Mouse (Mus musculus) heart, adult 18-20 months (tissue): ENCODE results near the gene Prkce. TPM values are rescaled to one million over a fixed set of nuclear protein-coding genes. Genes with fewer than 3 reads are reported as not detected.

ENCODE experiments used
- DNase-seq, 2 experiments: peaks; one replicate each; pipeline ENCODE4 v3.0.0; 2021 to 2022; ENCODE audit warnings: mixed read lengths in 1 of 2
- total RNA-seq, 2 experiments: library from RNA; stranded (reverse); gene quantifications; 2 replicates each; pipeline ENCODE4 v1.2.3; 2021

Gene Prkce
- total RNA-seq, 2 experiments from 2014 or later = 26.1 to 27.0 TPM

- no peak for DNase-seq
Observed at GRCm38 (mm10) chr17:86443886-86444285, 276.3 kb downstream of the Prkce start.

- peak; percentile 95 to 98 for DNase-seq
Observed at GRCm38 (mm10) chr17:86444578-86445419, 277.2 kb downstream of the Prkce start.

DNA sequence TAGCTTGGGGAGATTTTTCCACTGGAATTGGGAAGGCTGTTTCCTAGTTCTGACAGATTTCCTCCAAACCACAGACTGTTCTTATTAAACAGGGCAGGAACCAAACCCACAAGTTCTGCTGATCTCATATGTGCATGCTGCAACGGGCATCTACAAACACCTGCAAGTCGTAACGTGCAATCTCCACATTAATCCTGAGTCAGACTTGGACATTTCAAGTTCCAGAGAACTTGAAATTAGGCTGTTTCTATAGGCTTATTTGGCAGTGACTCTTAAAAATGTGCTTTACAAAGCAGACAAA, 277.8 kb downstream of the Prkce start:
- DNase-seq = no peak

DNA sequence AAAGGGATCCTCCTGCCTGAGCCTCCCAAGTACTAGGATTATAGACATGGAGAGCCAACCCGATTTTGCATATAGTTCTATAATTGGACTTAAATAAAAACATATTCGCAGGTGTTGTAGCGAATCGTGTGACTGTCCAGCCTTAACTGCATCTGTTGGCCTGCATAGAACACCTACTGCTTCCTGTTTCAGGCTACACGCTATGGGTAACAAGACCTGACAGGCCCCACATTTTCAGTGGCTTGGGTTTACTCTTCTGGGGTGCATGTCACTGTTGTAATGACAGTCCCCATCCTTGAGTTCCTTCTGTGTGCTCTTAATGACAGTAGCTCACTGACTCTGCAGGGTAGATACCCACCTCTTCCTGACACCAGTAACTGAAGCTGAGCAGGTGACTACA, 278.3 kb downstream of the Prkce start:
- DNase-seq = no peak

GRCm38 (mm10) chr17:86447101-86447598, 279.6 kb downstream of the Prkce start:
- DNase-seq = peak; percentile 48 to 67

GRCm38 (mm10) chr17:86452934-86453333, 285.3 kb downstream of the Prkce start:
- DNase-seq = no peak

DNA sequence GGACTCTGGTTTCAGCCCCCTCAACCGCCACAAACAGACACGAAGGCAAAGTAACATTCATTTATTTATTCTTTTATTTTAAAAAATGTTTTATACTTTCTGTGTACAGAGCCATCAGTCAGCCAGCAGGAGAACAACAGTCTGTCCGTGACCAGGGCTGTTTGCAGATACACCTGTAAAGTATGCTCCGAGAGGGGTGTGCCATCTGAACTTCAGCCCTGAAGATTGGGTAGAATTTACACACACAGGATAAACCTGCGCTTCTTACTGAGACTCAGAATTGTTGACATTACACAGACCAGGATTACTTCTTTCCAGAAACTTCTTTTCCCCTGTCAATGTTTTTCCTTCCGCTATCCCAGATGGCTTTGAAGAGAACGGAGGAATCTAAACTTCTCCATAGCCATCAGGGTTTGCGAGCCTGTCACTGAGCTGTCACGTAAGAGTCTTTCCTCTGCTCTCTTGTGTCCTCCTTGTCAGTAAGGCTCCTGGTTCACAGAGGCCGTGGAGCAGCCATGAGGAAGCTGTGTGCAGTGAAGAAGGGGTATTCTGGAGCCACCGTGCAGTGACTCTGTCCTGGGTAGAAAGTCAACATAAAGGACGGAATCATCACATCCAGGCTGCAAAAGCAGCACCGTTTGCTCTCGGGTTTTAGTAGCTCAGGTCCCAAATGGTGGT, 286.2 kb downstream of the Prkce start:
- no peak for DNase-seq

DNA sequence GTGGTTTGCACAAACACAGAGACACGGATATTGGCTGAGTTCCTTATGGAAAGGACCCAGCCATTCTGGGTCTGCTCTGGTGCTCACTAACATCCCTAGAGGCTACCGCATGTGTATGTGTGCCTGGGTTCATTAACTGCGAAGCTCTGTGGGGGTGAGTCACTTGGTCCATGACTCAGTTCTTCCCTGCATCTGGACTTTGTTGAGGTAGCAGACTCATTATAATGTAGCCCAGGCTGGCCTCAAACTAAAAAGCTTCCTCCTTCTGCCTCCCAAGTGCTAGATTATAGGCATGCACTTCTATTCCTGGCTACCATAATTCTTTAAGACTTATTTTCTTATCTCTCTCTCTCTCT, 286.7 kb downstream of the Prkce start:
- no peak for DNase-seq

DNA sequence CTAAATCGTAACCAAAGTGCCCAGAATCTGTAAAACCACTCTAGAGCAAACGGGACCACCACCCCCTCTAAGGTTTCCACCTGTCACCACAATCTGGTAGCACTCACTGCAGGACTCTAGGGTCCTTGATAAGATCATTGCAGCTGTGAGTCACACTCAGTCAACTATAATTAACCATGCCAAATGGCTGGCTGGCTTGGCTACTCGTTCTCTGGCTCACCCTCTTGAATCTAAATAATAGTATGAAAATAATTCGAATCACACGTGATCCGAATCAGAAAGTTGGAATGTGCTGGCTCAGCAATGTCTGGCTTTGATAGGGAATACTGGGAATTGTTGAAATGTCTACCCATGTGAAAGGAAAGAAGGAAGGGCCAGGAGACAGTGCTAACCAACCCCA, 288.9 kb downstream of the Prkce start:
- DNase-seq = peak; percentile 44 to 46

DNA sequence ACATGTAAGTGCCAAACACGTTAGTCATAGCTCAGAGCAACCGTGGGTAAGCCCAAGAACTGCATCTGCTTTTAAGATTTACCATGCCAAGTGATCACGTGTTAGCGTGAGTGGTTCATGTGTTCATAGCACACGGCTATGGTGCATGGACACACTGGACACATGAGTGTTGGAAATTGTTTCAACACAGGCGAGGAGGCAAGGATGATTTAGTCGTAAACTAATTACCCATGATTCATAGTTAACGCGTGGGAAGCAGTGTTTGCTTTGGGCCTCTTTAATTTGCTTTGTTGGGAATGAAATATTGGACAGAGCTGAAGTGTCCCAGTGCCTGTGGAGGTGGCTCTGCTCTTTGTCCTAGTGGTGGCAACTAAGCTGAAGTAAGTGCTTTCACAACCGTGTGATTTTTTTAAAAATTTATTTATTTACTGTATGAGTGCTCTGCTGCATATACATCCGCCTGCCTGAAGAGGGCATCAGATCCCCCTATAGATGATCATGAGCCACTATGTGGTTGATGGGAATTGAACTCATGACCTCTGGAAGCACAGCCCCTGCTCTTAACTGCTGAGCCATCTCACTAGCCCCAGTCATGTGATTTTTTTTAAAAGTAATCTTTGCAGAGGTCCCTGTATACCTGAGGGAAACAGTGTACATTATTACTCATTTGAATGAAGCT, 290.9 kb downstream of the Prkce start:
- no peak for DNase-seq

DNA sequence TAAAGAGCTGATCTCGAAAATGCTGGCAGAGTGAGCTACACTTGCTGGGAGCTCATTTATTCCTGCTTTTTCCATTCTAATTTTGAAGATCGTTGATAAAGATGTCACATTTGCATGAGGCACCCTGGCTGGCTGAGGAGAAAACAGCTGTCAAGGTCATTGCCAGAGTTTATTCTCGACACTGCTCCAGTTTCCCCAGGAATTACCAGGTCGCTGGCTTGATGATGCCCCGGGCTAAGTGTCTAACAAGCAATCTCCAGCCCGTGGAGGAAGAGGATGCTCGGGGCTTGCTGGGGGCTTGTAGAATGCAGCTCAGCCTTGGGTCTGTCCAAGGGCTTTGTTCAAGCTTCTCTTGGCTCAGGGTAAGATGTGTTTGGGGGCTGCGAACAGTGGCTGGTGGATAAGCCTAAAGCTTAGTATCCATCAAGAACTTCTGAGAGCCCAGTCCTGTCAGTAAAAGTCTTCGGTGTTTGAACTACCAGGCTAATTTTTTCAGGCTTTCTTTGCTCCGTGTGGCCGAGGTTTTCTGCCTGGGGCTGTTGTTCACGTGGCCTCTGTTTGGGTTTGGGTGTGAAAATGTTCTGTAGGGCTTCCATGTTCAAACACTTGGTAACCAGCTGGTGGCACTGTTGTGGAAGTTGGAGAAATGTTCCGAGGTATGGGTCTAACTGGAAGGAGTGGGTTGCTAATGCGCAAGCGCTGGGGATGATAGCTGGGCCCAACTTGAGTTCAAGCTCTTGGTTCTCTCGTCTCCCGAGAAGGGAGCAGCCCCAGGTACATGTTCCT, 293.3 kb downstream of the Prkce start:
- DNase-seq = no peak

- DNase-seq = no peak
Observed at GRCm38 (mm10) chr17:86463369-86463768, 295.8 kb downstream of the Prkce start.

- DNase-seq = no peak
Observed at GRCm38 (mm10) chr17:86464197-86464596, 296.6 kb downstream of the Prkce start.

GRCm38 (mm10) chr17:86464689-86465363, 297.2 kb downstream of the Prkce start:
- no peak for DNase-seq

- DNase-seq = no peak
Observed at GRCm38 (mm10) chr17:86465865-86466264, 298.3 kb downstream of the Prkce start.

DNA sequence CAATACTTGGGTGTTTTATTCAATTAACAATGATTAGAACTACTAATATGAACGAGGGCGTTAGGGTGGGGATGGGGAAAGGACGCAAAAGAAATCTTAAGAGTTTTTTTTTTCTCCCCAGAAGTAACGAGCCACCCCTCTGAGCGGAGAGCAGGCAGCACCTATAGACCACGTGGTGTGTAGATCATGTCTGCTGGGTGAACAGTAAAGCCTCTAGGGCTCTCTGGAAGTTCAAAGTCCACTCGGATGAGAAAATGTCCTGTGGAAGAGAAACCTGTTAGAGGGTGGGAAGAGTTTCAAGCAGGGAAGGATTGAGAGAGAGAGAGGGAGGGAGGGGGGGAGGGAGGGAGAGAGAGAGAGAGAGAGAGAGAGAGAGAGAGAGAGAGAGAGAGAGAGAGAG, 298.8 kb downstream of the Prkce start:
- DNase-seq = no peak

DNA sequence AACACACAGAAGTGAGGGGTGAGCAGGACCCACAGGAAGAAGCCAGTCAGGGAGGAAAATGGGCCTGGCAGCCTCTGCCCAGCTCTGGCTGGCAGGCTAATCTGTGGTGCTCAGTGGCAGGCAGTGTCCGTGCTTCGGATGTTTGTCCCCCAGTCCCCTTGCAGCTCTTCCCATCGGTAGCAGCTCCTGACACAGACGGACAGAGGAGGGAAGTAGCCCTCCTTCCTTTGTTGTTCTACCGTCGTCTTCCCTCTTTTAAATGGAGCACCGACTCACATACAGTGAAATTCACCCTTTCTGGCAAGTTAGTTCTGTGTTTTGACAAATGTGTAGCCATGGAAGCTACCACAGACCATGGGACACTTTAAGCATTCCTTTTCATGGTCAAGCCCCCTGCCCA, 299.3 kb downstream of the Prkce start:
- no peak for DNase-seq

GRCm38 (mm10) chr17:86467291-86467898, 299.8 kb downstream of the Prkce start:
- no peak for DNase-seq

DNA sequence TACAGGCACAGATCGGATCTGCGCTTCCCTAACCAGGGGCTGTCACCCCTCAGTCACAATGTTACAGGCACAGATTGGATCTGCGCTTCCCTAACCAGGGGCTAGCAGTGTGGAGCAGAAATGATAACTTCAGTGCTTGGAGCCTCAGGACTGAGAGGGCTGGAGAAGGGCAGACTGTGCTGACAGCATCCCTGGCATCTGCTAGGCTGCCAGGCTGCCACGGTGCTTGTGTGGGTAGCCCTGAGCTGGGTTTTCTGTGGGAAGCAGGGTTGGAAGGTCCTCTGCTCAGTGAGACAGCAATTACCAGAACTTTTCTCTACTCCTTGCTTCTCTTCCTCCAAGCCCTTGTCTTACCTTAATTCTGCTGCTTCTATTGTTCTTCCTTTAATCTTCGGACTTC, 300.4 kb downstream of the Prkce start:
- DNase-seq = no peak

GRCm38 (mm10) chr17:86470160-86470559, 302.6 kb downstream of the Prkce start:
- no peak for DNase-seq

DNA sequence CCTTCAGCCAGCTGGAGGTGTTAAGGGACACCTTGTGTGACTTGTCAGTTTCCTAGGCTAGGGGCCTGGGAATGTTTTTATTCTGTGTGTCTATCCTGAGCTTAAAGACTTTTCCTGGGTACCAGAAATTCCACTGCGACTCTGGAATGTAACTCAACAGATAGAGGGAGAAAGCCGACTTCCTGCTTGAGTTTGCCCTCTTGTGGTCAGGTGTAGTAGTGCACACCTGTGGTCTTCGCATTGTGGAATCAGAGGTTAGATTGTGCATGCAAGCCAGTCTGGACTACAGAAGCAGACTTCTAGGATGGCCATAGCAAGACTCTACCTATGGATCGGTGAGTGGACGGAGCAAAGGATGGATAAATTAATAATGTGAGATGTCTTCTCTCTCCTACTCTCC, 304.1 kb downstream of the Prkce start:
- DNase-seq = peak in 1 of 2 experiments; percentile 40
